Comparison of ENCODE assay signal across 33 mouse cellular contexts in genomic region chr3:145055138-145055537, GRCm38 (mm10). TPM values are rescaled to one million over a fixed set of nuclear protein-coding genes. Genes with fewer than 3 reads are reported as not detected.
"Had no signal": no experiment of that assay in that cellular context is flagged by ENCODE, and none has a peak within 500 bp of the region (broad histone marks: within the 10 kb centered on the region; RNA-seq: fewer than 3 reads in every experiment).

No protein-coding gene starts in this region.

RNA-seq across cellular contexts. Expression of gene Clca1, which starts 22.6 kb away (rescaled TPM):
- total RNA-seq: left cerebral cortex, postnatal 10 days; left cerebral cortex, postnatal 14 days; left cerebral cortex, postnatal 25 days; left cerebral cortex, postnatal 36 days; left cerebral cortex, postnatal 4 days; liver, adult 2 months; megakaryocyte progenitor cell, adult 5-6 weeks; megakaryocyte, adult 5-6 weeks; megakaryocyte-erythroid progenitor cell, adult 5-6 weeks; midbrain, postnatal 0 days; monocyte, adult 5-6 weeks had no signal
- polyA plus RNA-seq: limb, embryonic 12.5 days; liver, embryonic 11.5 days; liver, embryonic 13.5 days; liver, embryonic 14.5 days; liver, postnatal 0 days; lung, embryonic 14.5 days; lung, embryonic 15.5 days; lung, embryonic 16.5 days; lung, postnatal 0 days; macrophage; midbrain, embryonic 10.5 days; midbrain, embryonic 11.5 days; midbrain, embryonic 12.5 days; midbrain, embryonic 13.5 days; midbrain, embryonic 14.5 days; midbrain, embryonic 15.5 days; midbrain, embryonic 16.5 days; midbrain, postnatal 0 days; neural tube, embryonic 11.5 days; neural tube, embryonic 12.5 days had no signal

RNA-seq across cellular contexts. Expression of gene Clca2, which starts 44.1 kb away (rescaled TPM):
- total RNA-seq: left cerebral cortex, postnatal 14 days; left cerebral cortex, postnatal 25 days; left cerebral cortex, postnatal 36 days; left cerebral cortex, postnatal 4 days; liver, adult 2 months; megakaryocyte progenitor cell, adult 5-6 weeks; megakaryocyte, adult 5-6 weeks; megakaryocyte-erythroid progenitor cell, adult 5-6 weeks; monocyte, adult 5-6 weeks had no signal
- polyA plus RNA-seq: liver, adult 2 months; liver, embryonic 12.5 days; liver, embryonic 13.5 days; liver, embryonic 14.5 days; liver, embryonic 15.5 days; liver, embryonic 16.5 days; liver, postnatal 0 days; macrophage; midbrain, embryonic 13.5 days; midbrain, embryonic 14.5 days had no signal
